ENCODE assay signal across 8 mouse cellular contexts in genomic region chr13:37434841-37435240, GRCm38 (mm10).
DNase-seq lines count a peak whose midpoint lies in the region; ATAC-seq and TF ChIP-seq lines count a peak whose summit lies in the region.

No protein-coding gene starts in this region.

- peak overlapping the region; percentile 1; the same call in 1 of the 2 replicates for H3K9ac ChIP-seq in ES-Bruce4 (ENCODE audit: low read depth, poor library complexity, severe bottlenecking)
- H3K9ac ChIP-seq in heart, embryonic 16.5 days (ENCODE audit: low read length) = peak overlapping the region; percentile 48
- no peak overlapping the region for H3K9ac ChIP-seq in liver, embryonic 15.5 days

- 26% methylated on average over 9 of the region's 9 CpGs for WGBS in heart, embryonic 16.5 days
- WGBS in liver, embryonic 15.5 days (ENCODE audit: insufficient replicate concordance) = 11% methylated on average over 9 of the region's 9 CpGs

- DNase-seq in gastrocnemius, postnatal 25 days = peak; percentile 28
- no peak for DNase-seq in gastrocnemius, postnatal 10 days
- DNase-seq in urinary bladder, postnatal 10 days (ENCODE audit: low spot score) = no peak
- no peak for DNase-seq in c-Kit-positive CD71-positive TER-119-positive erythroid progenitor cells, embryonic 14.5 days (ENCODE audit: low spot score)

- TF ChIP-seq EP300 in ES-Bruce4 (IDR thresholded peaks at IDR 0.05; ENCODE audit: insufficient read depth, low read depth, low read length) = no peak

- H3K4me3 ChIP-seq in ES-Bruce4 (ENCODE audit: low read depth, low read length) = no peak overlapping the region
- H3K4me3 ChIP-seq in heart, embryonic 16.5 days (ENCODE audit: low read length) = peak overlapping the region; percentile 50
- peak overlapping the region; percentile 41; the same call in 1 of the 2 replicates for H3K4me3 ChIP-seq in liver, embryonic 15.5 days (replicated peaks)

- H3K4me1 ChIP-seq in ES-Bruce4 (ENCODE audit: control insufficient read depth, insufficient read depth, low read length) = peaks cover 3% of the 10 kb centered on the region
- peaks cover 10% of the 10 kb centered on the region for H3K4me1 ChIP-seq in heart, embryonic 16.5 days (ENCODE audit: control insufficient read depth, insufficient read depth, low read length)
- peaks cover 19% of the 10 kb centered on the region for H3K4me1 ChIP-seq in liver, embryonic 15.5 days (replicated peaks)

- TF ChIP-seq POLR2A in ES-Bruce4 (IDR thresholded peaks at IDR 0.05; ENCODE audit: insufficient read depth, low read length) = no peak

- H3K36me3 ChIP-seq in ES-Bruce4 (ENCODE audit: control insufficient read depth, insufficient read depth, low read length, poor library complexity, severe bottlenecking) = no peaks in the 10 kb centered on the region
- H3K36me3 ChIP-seq in heart, embryonic 16.5 days (ENCODE audit: control insufficient read depth, insufficient read depth) = no peaks in the 10 kb centered on the region
- H3K36me3 ChIP-seq in liver, embryonic 15.5 days (replicated peaks) = no peaks in the 10 kb centered on the region

- H3K27ac ChIP-seq in ES-Bruce4 (ENCODE audit: insufficient read depth, low read length) = 0 out of 2 replicates have a peak overlapping the region, but pooled peaks have one; percentile 8
- no peak overlapping the region; the same call in 1 of the 2 replicates for H3K27ac ChIP-seq in heart, embryonic 16.5 days (ENCODE audit: low read length)
- H3K27ac ChIP-seq in liver, embryonic 15.5 days (replicated peaks) = no peak overlapping the region

- H3K4me2 ChIP-seq in heart, embryonic 16.5 days (ENCODE audit: low read depth, low read length) = peak overlapping the region; percentile 73
- peak overlapping the region; percentile 61 for H3K4me2 ChIP-seq in liver, embryonic 15.5 days

- ATAC-seq in heart, embryonic 16.5 days (replicated peaks; ENCODE audit: extremely low read depth, insufficient read depth, low FRiP score) = no peak
- ATAC-seq in liver, embryonic 15.5 days (ENCODE audit: insufficient read depth) = no peak
- no peak for ATAC-seq in megakaryocyte-erythroid progenitor cell, adult 5-6 weeks (replicated peaks; ENCODE audit: low FRiP score, low TSS enrichment, poor library complexity, severe bottlenecking)

- H3K27me3 ChIP-seq in ES-Bruce4 (ENCODE audit: control insufficient read depth, insufficient read depth, low read length, poor library complexity, severe bottlenecking) = no peaks in the 10 kb centered on the region
- H3K27me3 ChIP-seq in heart, embryonic 16.5 days (ENCODE audit: control insufficient read depth, insufficient read depth, low read length) = no peaks in the 10 kb centered on the region
- H3K27me3 ChIP-seq in liver, embryonic 15.5 days = peaks cover 14% of the 10 kb centered on the region; the same call in 1 of the 2 replicates

- no peaks in the 10 kb centered on the region for H3K9me3 ChIP-seq in ES-Bruce4 (replicated peaks; ENCODE audit: control insufficient read depth, insufficient read depth, low read length, poor library complexity, severe bottlenecking)
- no peaks in the 10 kb centered on the region; the same call in 1 of the 2 replicates for H3K9me3 ChIP-seq in heart, embryonic 16.5 days (replicated peaks; ENCODE audit: control insufficient read depth, low read length)
- no peaks in the 10 kb centered on the region for H3K9me3 ChIP-seq in liver, embryonic 15.5 days (replicated peaks)

- TF ChIP-seq CTCF in ES-Bruce4 (IDR thresholded peaks at IDR 0.05; ENCODE audit: low read depth, low read length) = no peak
